Mouse (Mus musculus): ENCODE measurements around the gene Lrba.

GRCm38 (mm10) chr3:86275651-86276050, 51.2 kb downstream of the Lrba start:
- TF ChIP-seq CTCF (IDR thresholded peaks at IDR 0.05; ENCODE audit: low read depth) (no peak), EP300 (optimal IDR thresholded peaks at IDR 0.05) (no peak)
